Mouse (Mus musculus) kidney, embryonic 16.5 days (tissue): ENCODE results near the gene Plekhg5. TPM values are rescaled to one million over a fixed set of nuclear protein-coding genes. Genes with fewer than 3 reads are reported as not detected.

Source experiments
- ATAC-seq: fragments of 200-750 bp; cut with Nextera tagmentation; 2 replicates; pipeline ENCODE4 v1.8.0; 2017; ENCODE audit warnings: moderate TSS enrichment; ENCODE audit not compliant: low FRiP score, low TSS enrichment
- H3K27ac ChIP-seq: fragments of 300-500 bp; sonication (generic); 2 replicates; pipeline ENCODE4 v1.5.1; 2014; ENCODE audit warnings: low read length
- H3K27me3 ChIP-seq: fragments of 300-500 bp; sonication (generic); 2 replicates; pipeline ENCODE4 v1.6.1; 2014; ENCODE audit warnings: low read length, control low read depth, mixed read lengths; ENCODE audit not compliant: insufficient read depth
- H3K36me3 ChIP-seq: fragments of 300-500 bp; sonication (generic); 2 replicates; pipeline ENCODE4 v1.6.1; 2014; ENCODE audit warnings: low read length, control low read depth, mixed read lengths; ENCODE audit not compliant: insufficient read depth
- H3K4me1 ChIP-seq: fragments of 300-500 bp; sonication (generic); 2 replicates; pipeline ENCODE4 v1.6.1; 2014; ENCODE audit warnings: low read length, control low read depth, mixed read lengths; ENCODE audit not compliant: insufficient read depth
- H3K4me2 ChIP-seq: fragments of 300-500 bp; sonication (generic); replicated peaks from 2 replicates; pipeline ENCODE4 v1.6.1; 2014; ENCODE audit warnings: low read depth, low read length
- H3K4me3 ChIP-seq: fragments of 300-500 bp; sonication (generic); 2 replicates; pipeline ENCODE4 v1.5.1; 2014; ENCODE audit warnings: mild to moderate bottlenecking, low read length
- H3K9ac ChIP-seq: fragments of 300-500 bp; sonication (generic); replicated peaks from 2 replicates; pipeline ENCODE4 v1.6.1; 2014; ENCODE audit warnings: low read length
- H3K9me3 ChIP-seq: fragments of 300-500 bp; sonication (generic); 2 replicates; pipeline ENCODE4 v1.6.1; 2016; ENCODE audit warnings: low read length, control low read depth
- WGBS: fragments of 180-500 bp; shearing (Covaris S2); extraction: QIAGEN DNeasy Blood & Tissue Kit; methylation state at CpG from one replicate; pipeline ENCODE4 v1.1.7; 2014; 5-methylcytosine and 5-hydroxymethylcytosine counted together
- polyA plus RNA-seq: library from polyadenylated mRNA; unstranded; fragments of >200 nt; fragmentation: Nextera tagmentation; extraction: Ambion mirVana; gene quantifications from 2 replicates; pipeline ENCODE4 v1.2.1, GENCODE M21; 2015

The Plekhg5 gene
- polyA plus RNA-seq, 1 experiment from 2014 or later, result 25.5 TPM

DNA sequence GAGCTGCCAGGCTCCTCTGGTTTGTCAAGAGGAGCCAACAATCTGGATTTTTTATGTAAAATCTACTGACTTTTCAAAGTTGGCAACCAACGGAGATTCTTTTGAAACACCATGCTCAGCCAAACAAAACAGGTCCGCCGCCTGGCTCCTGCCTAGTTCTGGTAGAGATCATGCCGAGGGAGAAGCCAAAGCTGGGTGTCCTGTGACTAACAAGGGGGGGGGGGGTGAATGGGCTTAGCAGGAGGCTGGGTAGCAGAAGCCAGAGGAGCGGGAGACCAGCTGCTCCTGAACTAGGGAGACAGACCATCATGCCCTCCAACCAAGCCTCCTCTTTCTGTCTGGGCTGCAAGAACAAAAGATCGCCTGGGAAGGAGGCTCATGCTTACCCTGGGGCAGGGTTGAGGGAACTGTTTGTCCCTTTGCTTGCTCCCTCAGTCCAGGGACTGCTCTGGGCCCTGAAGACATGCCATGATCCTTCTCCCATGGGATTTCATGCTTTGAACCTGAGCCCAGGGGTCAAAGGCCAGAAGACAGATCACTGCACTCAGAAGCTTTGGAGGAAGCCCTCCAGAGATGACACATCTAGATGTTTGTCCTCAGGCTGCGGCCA lies 11.4 kb downstream of the Plekhg5 start:
- no peak for ATAC-seq
- 66% methylated on average over 7 of the region's 7 CpGs for WGBS
- Histone ChIP-seq H3K9ac (no peak overlapping the region), H3K4me3 (no peak overlapping the region), H3K27me3 (no peaks in the 10 kb centered on the region), H3K4me2 (no peak overlapping the region), H3K4me1 (peaks cover 15% of the 10 kb centered on the region), H3K27ac (no peak overlapping the region), H3K9me3 (no peaks in the 10 kb centered on the region), H3K36me3 (no peaks in the 10 kb centered on the region)

GRCm38 (mm10) chr4:152084616-152085015 lies 12.3 kb downstream of the Plekhg5 start:
- no peak overlapping the region for H3K9ac ChIP-seq
- H3K36me3 ChIP-seq, result no peaks in the 10 kb centered on the region

DNA sequence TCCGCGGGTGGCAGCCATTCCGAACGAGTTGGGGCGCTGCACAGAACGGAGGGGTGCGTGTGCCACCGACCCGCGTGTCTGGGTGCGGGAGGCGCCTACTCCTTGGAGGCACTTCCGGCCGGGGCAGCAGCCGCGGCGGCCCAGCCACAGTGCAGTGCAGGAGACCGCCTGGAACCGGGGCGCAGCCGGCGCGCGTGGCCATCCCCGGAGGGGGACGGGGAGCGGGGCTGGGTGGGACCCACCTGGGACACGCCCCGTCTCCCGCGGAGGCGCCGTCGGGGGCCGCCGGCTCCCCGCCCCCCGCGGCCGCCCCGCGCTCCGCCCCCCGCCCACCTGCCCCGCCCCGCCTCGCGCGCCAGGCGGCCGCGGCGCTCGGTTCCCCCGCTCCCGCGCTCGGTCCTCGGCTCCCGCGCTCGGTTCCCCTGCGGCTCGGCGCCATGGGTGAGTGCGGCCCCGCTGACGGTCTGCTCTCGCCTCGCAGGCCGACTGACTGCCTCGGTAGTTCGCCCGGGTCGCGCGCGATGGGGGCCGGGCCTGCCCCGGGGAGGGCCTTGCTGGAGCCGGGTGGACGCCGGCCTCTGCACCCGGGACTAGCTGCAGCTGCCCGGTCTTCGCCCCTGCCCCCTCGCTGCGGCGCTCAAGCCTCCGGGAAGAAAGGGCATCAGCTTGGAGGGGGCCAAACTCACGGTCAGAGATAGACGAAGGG lies 14.4 kb downstream of the Plekhg5 start:
- Histone ChIP-seq H3K27ac (peak overlapping the region; percentile 75), H3K4me1 (peaks cover 18% of the 10 kb centered on the region), H3K4me3 (peak overlapping the region; percentile 87), H3K36me3 (no peaks in the 10 kb centered on the region), H3K9ac (peak overlapping the region; percentile 89), H3K27me3 (no peaks in the 10 kb centered on the region), H3K9me3 (no peaks in the 10 kb centered on the region), H3K4me2 (peak overlapping the region; percentile 83)
- ATAC-seq, result peak; percentile 89
- WGBS, result under 1% methylated on average over 53 of the region's 92 CpGs

More at GRCm38 (mm10) chr4:152084616-152085015, 12.3 kb downstream of the Plekhg5 start:
- Histone ChIP-seq H3K4me2 (no peak overlapping the region), H3K4me1 (peaks cover 18% of the 10 kb centered on the region), H3K27me3 (no peaks in the 10 kb centered on the region), H3K9me3 (no peaks in the 10 kb centered on the region), H3K27ac (no peak overlapping the region), H3K4me3 (no peak overlapping the region)
- no peak for ATAC-seq
- 87% methylated on average over 7 of the region's 7 CpGs for WGBS

DNA sequence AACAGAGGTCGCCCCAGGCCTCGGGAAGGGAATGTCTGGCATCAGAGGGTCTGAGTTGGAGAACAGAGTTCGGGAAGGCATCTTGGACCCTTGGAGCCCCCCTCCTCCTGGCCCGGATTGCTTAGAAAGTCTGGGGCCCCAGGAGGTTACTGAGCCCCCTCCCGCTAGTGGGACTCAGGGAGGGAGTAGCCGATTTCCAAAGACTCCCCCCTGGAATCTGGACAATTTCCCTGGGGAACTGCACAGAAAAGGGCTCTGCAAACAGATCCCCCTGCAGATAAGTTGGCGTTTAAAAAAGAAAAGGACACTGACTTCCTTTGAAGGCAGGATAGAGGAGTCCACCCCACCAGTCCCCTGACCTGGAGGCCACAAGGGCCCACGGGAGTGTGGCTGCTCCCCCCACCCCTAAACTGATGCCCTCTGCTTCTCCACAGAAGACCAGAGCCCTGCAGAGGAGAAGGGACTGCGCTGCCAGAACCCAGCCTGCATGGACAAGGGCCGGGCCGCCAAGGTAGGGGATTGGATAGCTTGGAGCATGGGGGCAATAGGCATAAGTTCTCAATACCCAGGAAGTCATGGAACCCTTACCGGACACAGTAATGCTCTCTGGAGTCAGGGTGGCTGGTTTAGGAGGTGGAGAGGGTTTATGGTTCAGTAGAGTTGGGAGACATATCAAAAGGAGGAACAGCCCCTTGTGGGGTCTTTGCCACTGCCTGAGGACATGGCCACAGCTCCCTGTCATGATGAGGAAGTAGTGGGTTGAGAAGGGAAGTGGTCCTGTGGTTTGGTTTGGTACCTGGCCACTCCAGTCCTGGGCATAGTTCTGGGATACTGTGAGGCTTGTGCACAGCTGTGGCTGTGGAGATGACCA lies 15.1 kb downstream of the Plekhg5 start:
- H3K27ac ChIP-seq, result peak overlapping the region; percentile 75; the same call in 1 of the 2 replicates
- peak overlapping the region; percentile 87 for H3K4me3 ChIP-seq
- H3K4me1 ChIP-seq, result peaks cover 22% of the 10 kb centered on the region
- H3K27me3 ChIP-seq, result no peaks in the 10 kb centered on the region
- no peaks in the 10 kb centered on the region for H3K36me3 ChIP-seq
- ATAC-seq, result no peak
- H3K4me2 ChIP-seq, result peak overlapping the region; percentile 83
- H3K9me3 ChIP-seq, result no peaks in the 10 kb centered on the region
- 3% methylated on average over 12 of the region's 12 CpGs for WGBS
- H3K9ac ChIP-seq, result peak overlapping the region; percentile 89

DNA sequence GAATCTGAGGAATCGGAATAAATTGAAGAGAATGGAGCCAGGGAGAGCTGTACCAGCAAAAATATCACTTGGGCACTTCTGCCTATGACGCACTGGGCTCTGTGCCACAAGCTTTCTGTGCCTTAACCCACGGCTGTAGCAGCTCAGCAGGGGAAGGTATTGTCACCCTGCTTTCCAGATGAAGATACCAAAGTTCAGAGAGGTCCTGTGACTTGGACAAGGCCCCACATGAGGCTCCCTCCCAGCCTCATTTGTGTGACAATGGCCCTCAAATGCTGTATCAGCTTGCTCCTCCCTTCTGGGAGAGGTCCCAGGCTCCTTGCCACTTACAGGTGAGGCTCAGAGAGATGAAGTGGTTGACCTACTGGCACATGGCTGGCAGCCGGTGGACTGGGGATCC lies 15.8 kb downstream of the Plekhg5 start:
- WGBS, result 40% methylated on average over 4 of the region's 4 CpGs
- Histone ChIP-seq H3K27me3 (no peaks in the 10 kb centered on the region), H3K27ac (no peak overlapping the region), H3K9ac (0 out of 2 replicates have a peak overlapping the region, but pooled peaks have one; percentile 89), H3K4me2 (peak overlapping the region; percentile 83), H3K9me3 (no peaks in the 10 kb centered on the region), H3K36me3 (no peaks in the 10 kb centered on the region), H3K4me1 (peaks cover 28% of the 10 kb centered on the region), H3K4me3 (peak overlapping the region; percentile 87; the same call in 1 of the 2 replicates)
- no peak for ATAC-seq

DNA sequence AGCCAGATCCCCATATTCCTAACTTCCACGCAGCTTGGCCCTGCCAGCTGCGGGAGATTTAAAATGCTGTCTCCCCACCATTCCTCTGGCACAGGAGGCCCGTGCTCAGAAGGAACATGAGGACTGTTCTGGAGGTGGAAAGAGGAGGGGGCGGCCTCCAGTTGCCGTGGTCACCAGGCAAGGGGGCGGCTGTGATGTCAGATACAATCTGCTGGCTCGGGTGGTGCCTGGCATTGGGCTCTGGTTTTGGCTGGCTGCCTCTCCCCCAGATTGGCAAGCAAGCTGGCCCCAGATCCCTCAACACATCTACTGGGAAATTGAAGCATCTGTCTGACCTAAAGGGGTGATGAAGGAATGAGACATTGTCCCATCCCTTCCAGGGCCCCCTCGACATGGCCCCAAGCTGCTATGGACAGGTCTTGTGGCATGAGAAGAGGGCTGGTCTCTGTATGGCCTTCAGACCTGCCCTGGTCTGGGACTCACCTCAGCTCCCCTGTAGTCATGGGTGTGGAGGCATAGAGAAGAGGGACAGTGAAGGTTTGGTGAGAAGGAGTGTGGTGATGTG lies 16.3 kb downstream of the Plekhg5 start:
- H3K27me3 ChIP-seq, result no peaks in the 10 kb centered on the region
- peak overlapping the region; percentile 83; the same call in 1 of the 2 replicates for H3K4me2 ChIP-seq
- H3K4me3 ChIP-seq, result no peak overlapping the region
- ATAC-seq, result no peak
- no peaks in the 10 kb centered on the region for H3K36me3 ChIP-seq
- no peak overlapping the region for H3K27ac ChIP-seq
- H3K9me3 ChIP-seq, result no peaks in the 10 kb centered on the region
- 45% methylated on average over 8 of the region's 8 CpGs for WGBS
- peaks cover 28% of the 10 kb centered on the region for H3K4me1 ChIP-seq
- H3K9ac ChIP-seq, result 0 out of 2 replicates have a peak overlapping the region, but pooled peaks have one; percentile 4

DNA sequence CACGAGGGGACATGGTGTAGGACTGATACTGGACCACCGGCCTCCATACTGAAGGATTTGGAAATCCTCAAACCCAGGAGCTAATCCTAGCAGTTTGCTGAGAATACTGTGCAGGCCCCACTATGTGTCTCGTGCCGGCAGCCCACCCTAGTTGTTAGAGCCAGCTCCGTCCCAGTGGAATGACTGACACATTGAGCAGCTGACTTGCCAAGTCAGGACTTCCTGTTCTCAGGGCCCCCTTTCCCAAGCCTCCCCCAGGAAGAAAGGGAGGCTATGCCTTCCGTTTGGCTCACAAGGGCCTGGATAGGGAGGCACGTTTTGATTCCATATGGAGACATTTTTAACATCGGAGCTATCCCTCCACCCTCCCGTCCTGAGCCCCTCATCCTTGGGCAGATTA lies 17.9 kb downstream of the Plekhg5 start:
- 79% methylated on average over 9 of the region's 9 CpGs for WGBS
- Histone ChIP-seq H3K4me3 (no peak overlapping the region), H3K27me3 (no peaks in the 10 kb centered on the region), H3K4me2 (no peak overlapping the region), H3K9me3 (no peaks in the 10 kb centered on the region), H3K36me3 (no peaks in the 10 kb centered on the region), H3K4me1 (peaks cover 28% of the 10 kb centered on the region), H3K9ac (0 out of 2 replicates have a peak overlapping the region, but pooled peaks have one; percentile 20), H3K27ac (no peak overlapping the region)
- ATAC-seq, result no peak

DNA sequence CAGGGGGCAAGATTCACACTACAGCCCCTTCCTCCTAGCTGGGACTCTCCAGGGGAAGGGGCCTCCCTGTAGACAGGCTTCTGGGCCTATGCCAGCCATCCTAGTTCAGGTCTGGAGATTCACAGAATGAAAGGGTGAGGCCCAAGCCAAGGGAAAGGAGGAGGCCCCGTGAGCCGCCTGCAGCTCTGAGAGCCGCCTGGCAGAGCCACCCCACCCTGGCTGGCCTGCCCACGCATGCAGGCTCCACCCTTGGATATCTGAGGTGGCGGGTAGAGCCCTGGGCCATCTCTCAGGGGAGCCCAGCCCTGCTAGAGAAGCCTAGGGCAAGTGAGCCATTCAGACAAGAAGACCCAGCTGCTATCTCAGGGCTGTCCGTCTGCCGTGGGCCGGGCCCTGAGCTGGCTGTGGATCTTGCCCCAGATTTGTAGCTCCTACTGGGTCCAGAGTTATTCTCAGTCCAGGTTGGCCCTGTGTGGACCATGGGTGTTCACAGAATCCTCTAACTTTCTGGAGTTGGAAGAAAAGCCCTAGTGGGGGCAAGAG lies 20.5 kb downstream of the Plekhg5 start:
- no peaks in the 10 kb centered on the region for H3K27me3 ChIP-seq
- peak overlapping the region; percentile 52 for H3K27ac ChIP-seq

DNA sequence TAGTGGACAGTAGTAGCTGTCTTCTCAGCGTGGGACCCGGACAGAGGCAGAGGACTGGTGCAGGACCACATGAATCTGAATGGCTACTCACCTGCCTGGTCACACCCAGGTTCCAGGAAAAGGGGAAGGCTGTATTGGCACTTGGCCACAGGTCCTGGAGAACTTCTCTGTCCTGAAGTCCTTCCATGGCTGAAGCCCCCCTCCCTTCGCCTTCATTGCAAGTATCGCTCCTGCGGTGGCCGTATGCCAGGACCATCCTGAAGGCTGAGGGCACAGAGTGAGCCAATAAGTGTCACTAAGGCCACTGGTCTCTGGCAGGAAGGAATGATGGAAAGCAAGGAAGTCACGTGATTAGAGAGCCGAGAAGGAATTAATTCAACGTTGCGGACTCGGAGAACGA lies 21.9 kb downstream of the Plekhg5 start:
- H3K4me3 ChIP-seq, result no peak overlapping the region
- no peaks in the 10 kb centered on the region for H3K27me3 ChIP-seq
- H3K9ac ChIP-seq, result no peak overlapping the region
- H3K4me1 ChIP-seq, result peaks cover 24% of the 10 kb centered on the region
- no peaks in the 10 kb centered on the region for H3K9me3 ChIP-seq
- no peak overlapping the region for H3K27ac ChIP-seq
- H3K4me2 ChIP-seq, result no peak overlapping the region
- H3K36me3 ChIP-seq, result no peaks in the 10 kb centered on the region
- ATAC-seq, result no peak
- 86% methylated on average over 12 of the region's 12 CpGs for WGBS

More for the DNA sequence above, 20.5 kb downstream of the Plekhg5 start:
- H3K4me2 ChIP-seq, result no peak overlapping the region
- H3K4me3 ChIP-seq, result no peak overlapping the region
- H3K36me3 ChIP-seq, result no peaks in the 10 kb centered on the region
- no peaks in the 10 kb centered on the region for H3K9me3 ChIP-seq
- H3K9ac ChIP-seq, result peak overlapping the region; percentile 51
- peaks cover 28% of the 10 kb centered on the region for H3K4me1 ChIP-seq
- WGBS, result 46% methylated on average over 8 of the region's 8 CpGs
- 0 out of 2 replicates have a peak, but pooled peaks have one; percentile 19 for ATAC-seq
